Mouse (Mus musculus): ENCODE results near the gene Utp4.

DNA sequence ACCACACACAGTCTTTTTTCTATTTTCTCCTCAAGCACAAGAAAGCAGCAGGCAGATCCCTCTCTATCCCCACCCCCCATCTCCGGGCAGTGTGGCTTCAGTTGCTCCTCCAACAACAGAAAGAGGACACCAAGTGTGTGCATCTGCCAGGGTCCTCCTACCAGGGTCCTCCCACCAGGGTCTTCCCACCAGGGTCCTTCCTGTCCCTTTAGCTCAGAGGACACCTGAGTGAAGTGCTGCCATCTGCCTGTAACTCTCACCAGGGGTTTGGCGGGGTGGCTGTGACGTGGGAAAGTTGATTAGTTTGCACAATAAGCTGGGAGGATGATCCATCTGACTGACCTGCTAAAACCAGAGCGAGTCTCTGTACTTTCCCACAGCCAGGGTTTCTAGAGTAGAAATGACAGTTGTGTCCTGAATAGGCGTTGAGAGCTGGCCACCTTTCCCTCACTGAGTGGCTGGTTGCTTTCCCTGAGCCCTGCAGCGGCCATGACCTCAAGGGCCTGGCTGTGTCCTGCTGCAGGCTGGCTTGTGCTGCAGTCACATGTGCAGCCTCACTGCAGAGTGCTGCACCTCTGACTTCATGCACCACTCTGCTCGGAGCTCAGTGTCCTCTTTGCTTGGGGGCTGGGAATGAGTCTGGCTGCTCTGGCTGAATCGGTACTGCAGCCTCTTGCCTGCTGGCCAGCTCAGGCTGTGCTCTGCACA, 38.7 kb upstream of the Utp4 start:
- TF ChIP-seq GATA1 (IDR thresholded peaks at IDR 0.05; ENCODE audit: borderline replicate concordance, low read length) (no peak), FLI1 (IDR thresholded peaks at IDR 0.05; ENCODE audit: low read length) (no peak)

All from megakaryocyte, embryonic 14.5 days (primary cell).